Mouse (Mus musculus) erythroid progenitor cell, adult 5-6 weeks (primary cell): ENCODE results near the gene Cdc7. TPM values are rescaled to one million over a fixed set of nuclear protein-coding genes. Genes with fewer than 3 reads are reported as not detected.
A peak's percentile ranks its signal among the peaks of the same experiment; 100 is the strongest.

ENCODE experiments used
- ATAC-seq: replicated peaks from 2 replicates; pipeline ENCODE4 v1.8.0; 2016; ENCODE audit warnings: moderate number of reproducible peaks, mild to moderate bottlenecking, moderate TSS enrichment, inconsistent platforms; ENCODE audit not compliant: poor library complexity, low FRiP score, severe bottlenecking
- total RNA-seq, 2 experiments: library from RNA; stranded (forward) in 1 of 2; stranded (reverse) in 1 of 2; fragments of 150-400 nt in 1 of 2; fragments of 186-747, 209-891 nt in 1 of 2; gene quantifications; 2 replicates each; pipeline versions ENCODE4 v1.2.3 to v1.2.4; 2015 to 2017; ENCODE audit warnings: low replicate concordance in 2 of 2

Gene Cdc7
- total RNA-seq, 2 experiments from 2014 or later: 17.3 to 69.6 TPM

- no peak for ATAC-seq
These were observed 26.6 kb downstream of the Cdc7 start for GRCm38 (mm10) chr5:106990639-106991299.

DNA sequence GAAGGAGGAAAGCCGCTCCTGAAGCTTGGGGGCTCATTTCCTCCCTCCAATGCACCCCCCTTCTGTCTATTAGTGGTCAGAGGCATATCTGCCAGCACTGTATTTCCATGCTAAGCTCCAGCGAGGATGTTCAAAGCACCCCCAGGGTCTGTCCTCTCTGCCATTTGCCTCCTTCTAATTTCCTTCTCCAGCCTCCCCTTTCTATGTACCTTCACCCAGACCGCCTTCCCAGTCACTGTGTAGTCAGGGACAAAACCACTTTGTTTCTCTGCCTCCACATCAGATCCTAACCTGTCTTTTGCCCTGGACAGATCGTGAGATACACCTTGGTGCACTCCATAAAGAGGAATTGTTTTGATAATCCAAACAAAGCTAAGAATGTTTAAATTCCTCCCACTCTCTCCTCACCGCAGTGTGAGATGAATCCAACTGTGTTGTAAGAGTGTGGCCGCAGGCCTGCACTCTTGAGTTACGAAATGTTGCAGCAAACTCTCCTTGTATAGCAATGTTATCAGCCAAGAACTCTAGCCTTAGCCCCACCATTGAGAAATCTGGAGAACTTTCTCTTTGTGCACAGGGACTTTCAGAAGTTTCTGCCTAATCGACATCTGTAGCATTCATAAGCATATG lies 27.3 kb downstream of the Cdc7 start:
- ATAC-seq: no peak

DNA sequence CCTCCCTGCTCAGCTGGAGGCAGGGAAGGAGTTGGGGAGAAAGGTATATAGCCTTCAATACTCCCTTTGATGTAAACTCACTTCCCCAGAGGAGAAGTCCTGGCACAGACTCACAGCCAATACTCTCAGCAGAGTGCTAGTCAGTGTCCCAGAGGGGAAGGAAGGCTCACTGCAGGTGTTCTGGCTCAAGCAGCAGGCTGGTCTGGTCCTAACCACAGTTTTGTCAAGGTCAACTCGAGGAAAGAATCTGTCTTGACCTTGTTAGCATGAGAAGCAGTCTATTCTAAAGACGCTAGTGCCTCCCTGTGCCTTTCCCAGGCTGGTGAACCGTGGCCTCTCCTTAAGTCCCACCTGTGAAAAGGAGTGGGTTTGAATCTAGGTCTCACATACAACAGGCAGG lies 30.6 kb downstream of the Cdc7 start:
- ATAC-seq: no peak

GRCm38 (mm10) chr5:106995886-106996538 lies 31.9 kb downstream of the Cdc7 start:
- no peak for ATAC-seq

DNA sequence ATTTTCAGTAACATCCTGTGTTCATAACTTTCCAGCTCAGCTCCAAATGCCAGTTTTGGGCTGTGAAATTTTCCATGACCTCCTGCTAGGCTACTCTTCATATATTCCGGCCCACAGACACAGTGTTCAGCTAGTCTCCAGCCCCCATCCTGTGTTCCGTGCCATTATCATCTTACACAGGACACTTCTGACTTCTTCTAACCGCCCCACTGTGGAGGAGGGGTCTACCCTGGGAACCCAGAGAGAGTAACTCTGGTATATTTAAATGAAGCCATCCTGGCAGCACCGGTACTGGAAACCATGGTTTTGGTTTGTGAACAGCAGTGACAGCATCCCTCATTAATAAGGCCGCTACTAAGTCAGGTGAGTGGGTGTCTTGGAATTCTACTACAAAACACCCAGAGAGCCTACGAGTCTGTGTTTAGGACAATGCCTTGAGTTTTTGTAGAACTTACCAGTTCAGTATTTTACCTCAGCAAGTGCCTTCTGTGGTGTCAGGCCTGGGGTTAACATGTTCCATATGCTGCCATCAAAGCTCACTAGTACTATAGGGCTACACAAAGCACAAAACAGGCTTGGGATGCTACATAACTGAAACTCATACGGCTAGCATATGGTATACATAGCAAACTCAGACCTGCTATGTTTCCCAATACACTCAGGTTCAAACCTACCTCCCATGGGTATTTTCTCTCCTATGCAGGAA lies 32.6 kb downstream of the Cdc7 start:
- no peak for ATAC-seq

GRCm38 (mm10) chr5:107001396-107002090 lies 37.4 kb downstream of the Cdc7 start:
- ATAC-seq: no peak

GRCm38 (mm10) chr5:107002091-107002416 lies 37.9 kb downstream of the Cdc7 start:
- ATAC-seq: no peak

DNA sequence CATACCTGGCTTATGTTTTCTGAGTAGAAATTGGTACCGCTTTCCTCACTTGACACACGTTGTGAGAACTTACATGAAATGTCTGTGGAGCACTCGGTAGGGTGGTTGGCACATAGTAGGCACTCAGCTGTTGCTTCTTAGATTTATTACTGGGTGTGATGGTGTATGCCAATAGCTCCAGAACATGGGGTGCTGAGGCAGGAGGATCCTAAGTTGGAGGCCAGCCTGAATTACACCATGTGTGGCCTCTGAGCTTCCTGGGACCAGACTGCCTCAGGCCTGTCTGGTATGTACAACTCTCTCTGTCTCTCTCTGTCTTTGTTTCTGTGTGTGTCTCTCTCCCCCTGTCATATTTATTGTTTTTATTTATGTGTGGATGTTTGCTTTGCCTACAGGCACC lies 45.6 kb downstream of the Cdc7 start:
- no peak for ATAC-seq

- no peak for ATAC-seq
These were observed 46.2 kb downstream of the Cdc7 start for GRCm38 (mm10) chr5:107010300-107010699.

DNA sequence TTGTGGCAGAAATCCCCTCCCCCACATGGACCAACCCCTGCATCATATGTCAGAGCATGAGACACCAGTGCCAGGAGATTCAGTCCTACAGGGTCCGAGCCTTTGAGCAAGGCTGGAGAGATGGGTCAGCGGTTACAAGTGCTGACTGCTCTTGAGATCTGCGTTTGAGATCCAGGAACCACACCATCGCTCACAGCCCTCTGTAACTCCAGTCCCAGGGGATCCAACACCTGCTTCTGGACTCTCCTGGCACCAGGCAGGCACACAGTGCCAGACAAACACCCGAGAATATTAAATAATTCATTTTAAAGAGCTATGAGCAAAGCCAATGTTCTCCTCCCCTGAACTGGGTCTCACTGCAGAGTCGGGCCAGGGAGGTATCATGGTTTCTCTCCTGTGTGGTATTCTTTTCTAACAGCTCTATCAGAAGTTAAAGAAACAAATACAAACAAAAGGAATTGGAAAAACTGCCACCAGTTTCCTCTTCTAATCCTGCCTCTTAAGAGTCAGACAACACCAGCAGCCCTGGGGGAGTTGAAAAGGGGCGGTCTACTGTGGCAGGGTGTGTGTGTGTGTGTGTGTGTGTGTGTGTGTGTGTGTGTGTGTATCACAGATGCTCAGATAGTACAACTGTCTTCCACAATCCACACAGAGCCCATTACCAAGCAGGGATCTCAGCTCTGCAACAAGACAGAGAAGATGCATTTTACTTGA lies 47.4 kb downstream of the Cdc7 start:
- no peak for ATAC-seq

DNA sequence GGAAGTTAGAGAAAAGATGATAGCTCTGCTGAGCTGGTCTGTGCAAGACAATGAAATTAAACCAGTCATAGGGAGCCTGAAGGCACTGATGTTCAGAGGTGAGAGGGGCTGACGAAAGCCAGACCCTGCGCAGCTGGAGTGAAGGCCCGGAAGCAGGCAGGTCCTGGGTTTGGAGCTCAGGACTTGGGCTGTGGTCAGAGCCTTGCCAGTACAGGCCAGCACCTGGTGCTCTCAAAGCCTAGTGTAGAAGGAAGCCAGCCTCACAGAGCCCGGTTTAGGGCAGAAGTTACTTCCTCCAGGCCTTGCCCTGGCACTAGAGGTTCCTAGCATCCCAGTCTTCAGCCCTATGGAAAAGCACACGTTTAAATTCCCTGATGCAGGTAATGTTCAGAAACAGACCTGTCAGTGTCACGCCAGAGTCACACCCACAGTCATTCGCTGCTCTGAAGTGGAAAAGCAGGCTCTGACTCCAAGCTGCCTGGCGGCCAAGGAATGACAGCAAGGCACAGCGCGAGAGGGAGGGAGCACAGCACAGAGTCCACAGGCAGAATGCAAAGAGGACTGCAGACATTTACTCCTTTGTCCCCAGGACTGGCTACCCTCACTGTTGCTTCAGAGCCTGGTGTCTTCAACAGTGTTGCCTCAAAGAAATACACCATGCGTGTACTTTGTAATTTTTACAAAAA lies 48.1 kb downstream of the Cdc7 start:
- ATAC-seq: no peak

DNA sequence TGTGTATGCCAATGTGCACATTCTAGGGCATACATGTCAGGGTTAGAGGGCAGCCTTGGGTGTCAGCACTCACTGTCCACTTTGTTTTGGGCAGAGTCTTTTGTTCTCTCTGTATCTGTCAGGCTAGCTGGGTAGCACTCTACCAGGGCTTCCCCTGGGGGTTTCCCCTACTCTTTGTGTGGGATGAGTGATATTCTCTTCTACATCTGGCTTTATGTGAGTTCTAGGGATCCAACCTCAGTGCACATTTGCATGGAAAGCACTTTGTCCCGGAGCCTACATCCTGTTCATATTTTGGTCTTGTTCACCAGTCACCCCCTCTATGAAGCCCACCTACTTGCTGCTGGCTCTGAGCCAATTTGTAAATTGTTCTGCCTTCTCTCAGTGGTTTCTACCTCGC lies 49.3 kb downstream of the Cdc7 start:
- ATAC-seq: no peak

DNA sequence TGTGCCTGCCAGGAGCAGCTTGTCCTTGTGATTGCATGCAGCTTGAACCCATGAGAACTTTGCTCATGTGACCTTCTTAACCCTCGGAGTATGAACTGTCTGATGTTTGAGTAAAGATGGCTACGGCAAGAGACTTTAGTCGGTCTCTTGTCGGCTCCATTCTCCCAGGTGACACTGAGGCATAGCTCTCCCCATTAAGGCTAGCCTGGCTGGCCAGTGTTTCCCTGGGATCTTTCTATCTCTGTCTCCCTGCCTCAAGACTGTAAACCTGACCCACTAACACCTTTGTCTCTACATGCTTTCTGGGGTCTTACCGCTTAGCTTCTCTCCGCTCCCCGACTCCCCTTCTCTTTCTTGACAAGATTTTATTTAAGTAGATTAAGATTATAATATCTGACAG lies 50.0 kb downstream of the Cdc7 start:
- ATAC-seq: no peak

GRCm38 (mm10) chr5:107015046-107015421 lies 50.9 kb downstream of the Cdc7 start:
- no peak for ATAC-seq

- 0 out of 2 replicates have a peak, but pooled peaks have one; percentile 46 for ATAC-seq
These were observed 51.4 kb downstream of the Cdc7 start for GRCm38 (mm10) chr5:107015422-107016081.

GRCm38 (mm10) chr5:107016538-107016937 lies 52.4 kb downstream of the Cdc7 start:
- ATAC-seq: no peak

DNA sequence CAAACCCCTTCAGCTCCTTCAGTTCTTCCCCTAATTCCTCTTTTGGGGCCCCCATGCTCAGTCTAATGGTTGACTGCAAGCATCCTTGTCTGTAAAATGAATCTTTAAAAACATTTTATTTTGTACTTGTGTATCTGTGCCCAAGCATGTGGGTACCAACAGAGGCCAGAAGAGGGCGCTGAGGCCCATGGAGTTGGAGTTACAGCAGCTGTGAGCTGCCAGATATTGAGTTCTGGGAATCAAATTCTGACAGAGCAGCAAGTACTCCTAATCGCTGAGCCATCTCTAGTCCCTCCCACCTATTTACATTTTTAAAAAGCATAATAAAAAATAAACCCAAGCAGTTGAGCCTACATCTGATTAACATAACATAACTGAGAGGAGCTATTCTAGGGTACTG lies 53.4 kb downstream of the Cdc7 start:
- ATAC-seq: no peak

DNA sequence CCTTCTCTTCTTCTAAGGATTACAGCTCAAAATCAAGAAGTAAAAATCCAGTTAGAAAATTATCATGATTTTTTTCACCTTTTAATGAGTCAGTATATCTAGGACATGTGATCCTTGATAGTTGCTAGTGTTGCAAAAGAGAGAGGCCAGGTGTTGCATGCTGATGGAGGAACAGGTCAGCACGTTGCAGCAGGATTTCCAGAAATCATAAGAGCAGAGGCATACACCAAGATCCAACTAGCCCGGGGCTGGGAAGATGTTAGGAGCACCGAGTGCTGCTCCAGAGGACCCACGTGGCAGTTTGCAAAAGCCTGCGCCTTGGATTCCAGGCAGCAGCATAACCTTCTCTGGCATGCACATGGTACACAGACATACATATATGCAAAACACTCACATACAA lies 54.9 kb downstream of the Cdc7 start:
- no peak for ATAC-seq

DNA sequence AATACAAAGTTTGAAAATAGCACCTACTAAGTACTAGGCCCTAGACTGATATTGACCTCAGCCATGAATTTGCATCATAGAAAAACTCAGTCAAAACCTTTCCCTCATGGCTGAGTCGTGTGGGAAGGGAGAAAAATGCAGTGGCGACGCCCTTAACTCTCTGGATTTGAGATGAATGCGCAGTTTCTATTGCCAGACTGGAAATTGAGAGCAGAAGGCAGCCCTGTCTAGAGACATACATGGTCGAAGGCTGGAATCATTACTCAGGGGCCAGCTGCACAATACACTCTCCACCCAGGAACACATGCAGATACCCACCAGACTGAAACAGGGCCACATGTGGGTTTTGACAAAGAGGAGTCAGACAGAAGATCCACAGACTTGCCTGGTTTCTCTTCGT lies 55.8 kb downstream of the Cdc7 start:
- ATAC-seq: no peak
